Mouse (Mus musculus) monocyte, adult 2 months (primary cell): ENCODE results near the gene Msi2.

Source experiments
- DNase-seq, 2 experiments: peaks; one replicate each; pipeline ENCODE4 v3.0.0; 2022; ENCODE audit warnings: low spot score in 2 of 2, low read depth in 1 of 2

The Msi2 gene

GRCm38 (mm10) chr11:88718050-88718765 is at the start of gene Msi2:
Gene Msi2 (minus strand): TSS chr11:88718513.
- DNase-seq, result peak; percentile 18 to 77

GRCm38 (mm10) chr11:88765635-88766034 is 47.3 kb upstream of the Msi2 start:
- DNase-seq, result no peak

- no peak for DNase-seq
These were observed 45.1 kb upstream of the Msi2 start for GRCm38 (mm10) chr11:88763371-88763770.

GRCm38 (mm10) chr11:88759501-88759900 is 41.2 kb upstream of the Msi2 start:
- no peak for DNase-seq

DNA sequence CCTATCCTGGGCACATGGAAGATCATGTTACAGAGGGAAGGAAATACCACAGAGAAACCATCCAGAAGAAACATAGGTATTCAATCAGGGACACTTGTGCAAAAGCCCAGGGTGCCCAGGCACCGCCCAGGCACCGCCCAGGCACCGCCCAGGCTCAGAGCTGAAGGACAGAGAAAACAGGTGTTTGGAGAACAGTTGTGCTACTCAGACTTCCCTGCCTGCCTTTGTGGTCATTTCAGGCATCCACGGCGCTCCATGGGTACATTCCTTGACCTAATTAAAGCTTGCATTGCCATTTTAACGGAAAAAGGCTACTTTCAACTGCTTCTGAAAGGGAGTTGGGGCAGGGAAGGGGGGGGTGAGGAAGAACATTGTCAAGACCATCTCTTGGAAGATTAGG is 40.1 kb upstream of the Msi2 start:
- DNase-seq, result no peak

- no peak for DNase-seq
These were observed 27.0 kb upstream of the Msi2 start for GRCm38 (mm10) chr11:88745306-88745705.

- DNase-seq, result no peak
These were observed 21.4 kb upstream of the Msi2 start for GRCm38 (mm10) chr11:88739574-88740295.

DNA sequence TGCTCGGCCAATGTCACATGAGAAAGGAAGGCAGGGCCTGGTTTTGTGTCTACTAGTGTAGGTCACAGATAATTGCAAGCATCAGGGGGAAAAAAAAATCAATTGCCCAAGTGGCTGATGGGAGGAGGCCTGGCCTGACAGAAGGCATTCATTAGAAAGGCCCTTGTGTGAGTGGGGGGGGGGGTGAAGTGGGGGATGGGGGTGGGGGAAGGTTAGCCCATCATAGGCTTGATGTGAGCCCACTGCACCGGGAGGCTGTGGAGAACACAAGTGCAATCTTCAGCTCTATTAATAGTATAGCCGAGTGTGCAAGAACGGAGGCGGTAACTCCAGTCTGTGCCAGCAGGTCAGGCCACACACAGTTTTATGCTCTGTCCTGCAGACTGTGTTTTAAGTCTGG is 11.1 kb upstream of the Msi2 start:
- DNase-seq, result no peak

DNA sequence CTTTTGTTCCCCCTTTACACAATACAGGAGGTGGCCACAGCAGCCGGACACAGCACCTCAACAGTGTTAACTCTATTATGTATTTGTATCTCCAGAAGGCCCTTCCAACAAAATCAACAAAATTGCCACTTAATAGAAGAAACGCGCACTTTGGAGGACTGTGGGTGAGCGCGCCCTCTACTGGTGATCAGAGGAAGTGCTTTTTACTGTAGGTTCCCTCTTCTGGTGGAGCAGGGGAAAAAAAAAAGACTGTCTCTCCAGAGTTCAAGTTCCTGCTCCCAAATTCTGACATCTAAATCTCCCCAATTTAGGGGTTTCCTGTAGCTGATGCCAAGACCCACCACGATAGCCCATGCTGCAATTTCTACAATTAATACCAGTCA is 10.2 kb upstream of the Msi2 start:
- peak; percentile 19 to 50 for DNase-seq

DNA sequence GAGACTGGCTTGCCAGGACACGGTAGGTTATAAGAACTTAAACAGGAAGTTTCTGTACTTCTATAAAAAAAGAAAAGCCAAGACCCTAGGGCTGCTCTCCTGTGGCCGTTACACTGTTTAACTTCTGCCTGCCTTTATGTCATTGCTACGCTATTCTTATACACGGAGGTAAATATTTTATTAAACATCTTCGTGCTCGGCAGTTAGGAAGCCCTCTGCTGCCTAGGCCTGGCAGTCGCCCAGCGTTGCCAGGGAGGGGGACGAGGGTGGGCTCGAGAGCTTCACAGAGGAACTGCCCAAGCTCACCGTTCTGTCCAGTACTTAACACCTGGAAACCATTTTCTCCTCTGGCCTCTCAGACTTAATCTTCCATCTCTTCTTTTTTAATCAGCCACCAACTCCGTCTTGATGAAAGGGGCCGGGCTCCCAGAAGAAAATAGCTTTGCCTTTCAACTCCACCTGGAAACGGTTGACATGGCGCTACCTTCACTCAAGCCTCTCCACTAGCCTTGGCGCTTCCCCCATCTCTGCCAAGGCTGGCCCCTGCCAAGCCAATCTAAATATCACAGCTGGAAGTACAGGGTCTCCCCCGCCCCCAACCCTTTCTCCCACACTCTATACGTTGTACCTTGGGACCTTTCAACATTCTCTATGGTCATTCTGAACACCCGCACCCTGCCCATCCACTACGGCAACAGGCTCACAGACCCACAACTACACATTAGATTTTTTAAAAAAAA is 9.6 kb upstream of the Msi2 start:
- no peak for DNase-seq

DNA sequence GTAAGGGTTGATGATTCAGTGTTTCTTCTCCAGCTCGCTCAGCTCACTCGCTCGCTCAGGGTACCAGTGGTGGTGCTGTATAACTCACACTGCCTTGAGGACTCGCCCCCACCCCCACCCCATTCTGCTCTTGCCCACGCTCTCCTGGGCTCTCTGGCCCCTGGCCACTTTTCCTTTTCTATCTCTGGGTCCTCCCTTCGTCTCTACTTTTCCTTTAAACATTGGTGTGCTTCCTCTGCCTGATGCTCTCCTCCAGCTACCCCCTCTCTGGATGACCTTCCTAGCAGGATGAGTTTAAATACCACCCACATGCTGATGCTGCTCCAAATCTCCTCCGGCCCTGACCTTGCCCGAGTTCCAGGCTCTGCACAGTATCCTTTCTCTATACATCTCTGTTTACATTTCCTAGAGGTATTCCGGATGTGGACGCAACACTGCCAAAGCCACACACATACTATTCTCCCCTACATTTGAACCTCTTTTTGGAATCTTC is 2.9 kb upstream of the Msi2 start:
- no peak for DNase-seq

GRCm38 (mm10) chr11:88720261-88721143 is 2.2 kb upstream of the Msi2 start:
- DNase-seq, result no peak

DNA sequence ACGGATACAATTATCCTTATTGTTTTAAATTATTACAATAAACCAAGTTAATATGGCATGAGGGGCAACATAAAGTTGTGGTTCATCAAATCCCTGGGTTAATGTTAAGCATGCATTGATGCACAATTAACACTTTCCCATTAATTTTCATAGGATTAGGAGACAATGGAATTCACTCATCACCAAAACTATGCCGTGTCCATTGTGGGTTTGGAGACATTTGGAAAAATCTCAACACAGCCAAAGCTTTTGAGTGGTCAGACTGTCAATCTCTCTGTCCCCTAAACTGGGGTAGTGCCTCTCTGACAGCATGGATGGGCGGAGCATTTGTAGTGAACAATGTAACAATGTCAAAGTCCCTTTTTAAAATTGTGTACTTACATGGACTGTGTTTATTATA is 1.3 kb upstream of the Msi2 start:
- no peak for DNase-seq

GRCm38 (mm10) chr11:88718766-88719595 is 668 bp upstream of the Msi2 start:
- no peak for DNase-seq

DNA sequence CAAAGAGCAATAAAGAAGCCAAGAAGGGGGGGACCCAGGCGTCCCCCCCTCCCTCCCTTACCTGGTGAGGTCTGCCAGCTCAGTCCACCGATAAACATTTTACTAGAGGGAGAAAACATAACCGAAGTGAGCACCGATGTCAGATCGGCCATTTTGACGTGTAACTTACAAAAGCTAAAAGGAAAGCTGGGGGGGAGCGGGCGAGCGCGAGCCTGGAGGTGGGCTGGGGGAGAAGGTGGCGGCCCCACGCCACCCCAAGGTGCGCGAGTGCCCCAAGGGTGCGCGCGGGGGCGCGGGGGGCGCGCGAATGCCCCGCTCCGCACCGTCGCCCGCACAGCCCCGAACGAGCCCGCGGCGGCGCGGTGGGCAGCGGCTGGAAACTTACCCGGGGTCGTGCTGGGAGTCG is 666 bp downstream of the Msi2 start:
- no peak for DNase-seq

- no peak for DNase-seq
These were observed 1.2 kb downstream of the Msi2 start for GRCm38 (mm10) chr11:88717016-88717643.

GRCm38 (mm10) chr11:88716061-88716994 is 2.0 kb downstream of the Msi2 start:
- DNase-seq, result no peak

GRCm38 (mm10) chr11:88715299-88715698 is 3.0 kb downstream of the Msi2 start:
- DNase-seq, result no peak
